Comparison of ENCODE assay signal across 9 mouse cellular contexts in genomic region chr7:44350957-44351711, GRCm38 (mm10). TPM values are rescaled to one million over a fixed set of nuclear protein-coding genes. Genes with fewer than 3 reads are reported as not detected.
DNase-seq lines count a peak whose midpoint lies in the region; ATAC-seq and TF ChIP-seq lines count a peak whose summit lies in the region.
"Had no signal": no experiment of that assay in that cellular context is flagged by ENCODE, and none has a peak within 500 bp of the region (broad histone marks: within the 10 kb centered on the region; RNA-seq: fewer than 3 reads in every experiment).

No protein-coding gene starts in this region.

- peaks cover 2 to 29% of the 10 kb centered on the region in 2 experiments; a peak in 2 of 4 replicates for H3K4me1 ChIP-seq in ES-E14 (ENCODE audit: control insufficient read depth in 2 of 2, insufficient read depth in 2 of 2, low read length in 2 of 2, poor library complexity in 1 of 2)
- H3K4me1 ChIP-seq in forebrain, embryonic 13.5 days: peaks cover 40% of the 10 kb centered on the region
- no peaks in the 10 kb centered on the region for H3K4me1 ChIP-seq in lung, adult 2 months (ENCODE audit: control insufficient read depth, insufficient read depth, low read length)
- H3K4me1 ChIP-seq in neural tube, embryonic 15.5 days: peaks cover 38% of the 10 kb centered on the region

- in situ Hi-C loops in ES-E14 (cut with MboI; ENCODE audit: low sequenced_read_pairs in 2 of 2, unreplicated experiment in 2 of 2): loop anchor here in 1 of 2 experiments (10.0 kb wide), 1 partner anchor 86 kb away; the partner anchor contains the start of gene Gm15517

- H3K4me3 ChIP-seq in ES-E14 (ENCODE audit: insufficient read depth in 1 of 2, low read depth in 1 of 2, low read length in 2 of 2, poor library complexity in 1 of 2, severe bottlenecking in 1 of 2): peak overlapping the region; percentile 5 to 57; a peak in 3 of 4 replicates
- peak overlapping the region; percentile 13 for H3K4me3 ChIP-seq in forebrain, embryonic 13.5 days
- no peak overlapping the region for H3K4me3 ChIP-seq in lung, adult 2 months (replicated peaks; ENCODE audit: extremely low read depth, low read depth, low read length)
- peak overlapping the region; percentile 7; the same call in 1 of the 2 replicates for H3K4me3 ChIP-seq in neural tube, embryonic 15.5 days (replicated peaks)

- no peak for TF ChIP-seq POLR2A in lung, adult 2 months (IDR thresholded peaks at IDR 0.05; ENCODE audit: borderline replicate concordance, extremely low read depth, low read depth, low read length)

- intact Hi-C loops in heart, postnatal 14 days (cut with DNase I): loop anchor here (1.0 to 5.0 kb wide), 2 partner anchors 44 to 89 kb away; partner anchors contain the start of gene Clec11a

- peak; percentile 48 for TF ChIP-seq CTCF in lung, adult 2 months (IDR thresholded peaks at IDR 0.05; ENCODE audit: insufficient read depth, low read length)

- WGBS in forebrain, embryonic 13.5 days: 3% methylated on average over 25 of the region's 25 CpGs
- WGBS in large intestine, adult 2 months: 8% methylated on average over 25 of the region's 25 CpGs
- 5% methylated on average over 25 of the region's 25 CpGs for WGBS in lung, adult 2 months
- WGBS in neural tube, embryonic 15.5 days: 4% methylated on average over 25 of the region's 25 CpGs

- ATAC-seq in forebrain, embryonic 13.5 days: peak; percentile 70
- ATAC-seq in neural tube, embryonic 15.5 days (ENCODE audit: low FRiP score): peak; percentile 46

- H3K9ac ChIP-seq in ES-E14 (ENCODE audit: insufficient read depth, low read depth, low read length, poor library complexity, severe bottlenecking): peak overlapping the region; percentile 51; the same call in 1 of the 2 replicates
- peak overlapping the region; percentile 58 for H3K9ac ChIP-seq in forebrain, embryonic 13.5 days
- H3K9ac ChIP-seq in neural tube, embryonic 15.5 days (replicated peaks): 0 out of 2 replicates have a peak overlapping the region, but pooled peaks have one; percentile 21

- no peak overlapping the region for H3K27ac ChIP-seq in ES-E14 (ENCODE audit: insufficient read depth, low read depth, low read length, poor library complexity, severe bottlenecking)
- no peak overlapping the region for H3K27ac ChIP-seq in forebrain, embryonic 13.5 days
- H3K27ac ChIP-seq in neural tube, embryonic 15.5 days (replicated peaks): peak overlapping the region; percentile 10; the same call in 1 of the 2 replicates
- H3K27ac ChIP-seq: macrophage had no signal

- H3K9me3 ChIP-seq in ES-E14 (ENCODE audit: control insufficient read depth, insufficient read depth, low read depth, low read length): no peaks in the 10 kb centered on the region
- no peaks in the 10 kb centered on the region for H3K9me3 ChIP-seq in forebrain, embryonic 13.5 days (replicated peaks)
- no peaks in the 10 kb centered on the region for H3K9me3 ChIP-seq in neural tube, embryonic 15.5 days (replicated peaks)

- peaks cover 71% of the 10 kb centered on the region for H3K27me3 ChIP-seq in forebrain, embryonic 13.5 days
- H3K27me3 ChIP-seq in neural tube, embryonic 15.5 days (replicated peaks): peaks cover 50% of the 10 kb centered on the region

- peak overlapping the region; percentile 56 for H3K4me2 ChIP-seq in forebrain, embryonic 13.5 days
- H3K4me2 ChIP-seq in neural tube, embryonic 15.5 days: peak overlapping the region; percentile 47

- peak; percentile 93 for DNase-seq in ES-E14 (ENCODE audit: low read depth, low spot score)
- DNase-seq in c-Kit-positive CD71-positive TER-119-negative erythroid progenitor cells, embryonic 14.5 days (ENCODE audit: low read depth): peak; percentile 80
- peak; percentile 64 to 79 for DNase-seq in heart, postnatal 14 days
- DNase-seq in large intestine, adult 2 months (ENCODE audit: low read depth, low spot score): peak; percentile 63
- DNase-seq in lung, adult 2 months: peak; percentile 62
- DNase-seq in testis, postnatal 10 days (ENCODE audit: low spot score): peak; percentile 82

- no peaks in the 10 kb centered on the region; the same call in 1 of the 2 replicates for H3K36me3 ChIP-seq in ES-E14 (ENCODE audit: control insufficient read depth, insufficient read depth, low read length, poor library complexity, severe bottlenecking)
- H3K36me3 ChIP-seq in forebrain, embryonic 13.5 days (ENCODE audit: poor library complexity, severe bottlenecking): peaks cover 17% of the 10 kb centered on the region
- H3K36me3 ChIP-seq in neural tube, embryonic 15.5 days: peaks cover 52% of the 10 kb centered on the region

TF ChIP-seq in ES-E14, 5 proteins besides CTCF, POLR2A, EP300 and RAD21:
- TF ChIP-seq HCFC1 (IDR thresholded peaks at IDR 0.05; ENCODE audit: borderline replicate concordance, insufficient read depth, low read length) (no peak), ZC3H11A (IDR thresholded peaks at IDR 0.05; ENCODE audit: borderline replicate concordance, low read depth, low read length) (peak; percentile 56)

RNA-seq across cellular contexts. Expression of gene Syt3, which starts 32.8 kb away (rescaled TPM):
- 5.8 and 8.0 TPM in 2 replicates for total RNA-seq in ES-E14 (2012; rRNA removed)
- polyA plus RNA-seq in forebrain, embryonic 13.5 days (2015; fragmentation: Nextera tagmentation; extraction: Ambion mirVana): 10.1 and 10.6 TPM in 2 replicates
- 1 to 10 TPM; 1.5 to 2.2 TPM for total RNA-seq in heart, postnatal 14 days (2021)
- 0.78 and 0.92 TPM in 2 replicates for polyA plus RNA-seq in large intestine, adult 2 months (2012; rRNA removed)
- polyA plus RNA-seq in lung, adult 2 months (2012; rRNA removed): 2.8 and 3.1 TPM in 2 replicates
- polyA plus RNA-seq in neural tube, embryonic 15.5 days (2015; fragmentation: Nextera tagmentation; extraction: Ambion mirVana): 67.0 and 75.4 TPM in 2 replicates
- polyA plus RNA-seq: macrophage had no signal

RNA-seq across cellular contexts. Expression of gene 1700008O03Rik, which starts 34.5 kb away (rescaled TPM):
- total RNA-seq in ES-E14 (2012; rRNA removed): 1.4 and 4.8 TPM in 2 replicates
- 0.59 and 1.1 TPM in 2 replicates for polyA plus RNA-seq in forebrain, embryonic 13.5 days (2015; fragmentation: Nextera tagmentation; extraction: Ambion mirVana)
- under 1 TPM in 1 of 2 experiments, not detected in 1; 0.24 TPM for total RNA-seq in heart, postnatal 14 days (2021)
- polyA plus RNA-seq in large intestine, adult 2 months (2012; rRNA removed): 0.95 and 0.99 TPM in 2 replicates
- 0.98 and 1.2 TPM in 2 replicates for polyA plus RNA-seq in lung, adult 2 months (2012; rRNA removed)
- polyA plus RNA-seq in neural tube, embryonic 15.5 days (2015; fragmentation: Nextera tagmentation; extraction: Ambion mirVana): 2.5 and 3.4 TPM in 2 replicates

RNA-seq across cellular contexts. Expression of gene Shank1, which starts 41.1 kb away (rescaled TPM):
- 1.0 and 1.5 TPM in 2 replicates for total RNA-seq in ES-E14 (2012; rRNA removed)
- 13.2 and 15.1 TPM in 2 replicates for polyA plus RNA-seq in forebrain, embryonic 13.5 days (2015; fragmentation: Nextera tagmentation; extraction: Ambion mirVana)
- total RNA-seq in heart, postnatal 14 days (2021): 1 to 10 TPM; 1.0 to 1.4 TPM
- 0.48 TPM in 2 replicates for polyA plus RNA-seq in large intestine, adult 2 months (2012; rRNA removed)
- polyA plus RNA-seq in lung, adult 2 months (2012; rRNA removed): 0.44 and 0.65 TPM in 2 replicates
- polyA plus RNA-seq in neural tube, embryonic 15.5 days (2015; fragmentation: Nextera tagmentation; extraction: Ambion mirVana): 38.1 and 47.6 TPM in 2 replicates
- polyA plus RNA-seq: macrophage had no signal

RNA-seq across cellular contexts. Expression of gene Clec11a, which starts 44.4 kb away (rescaled TPM):
- 2.2 TPM in 2 replicates for total RNA-seq in ES-E14 (2012; rRNA removed)
- polyA plus RNA-seq in forebrain, embryonic 13.5 days (2015; fragmentation: Nextera tagmentation; extraction: Ambion mirVana): 3.0 and 3.4 TPM in 2 replicates
- under 1 TPM; 0.84 to 0.88 TPM for total RNA-seq in heart, postnatal 14 days (2021)
- 1.2 and 1.4 TPM in 2 replicates for polyA plus RNA-seq in large intestine, adult 2 months (2012; rRNA removed)
- polyA plus RNA-seq in lung, adult 2 months (2012; rRNA removed): 9.4 and 11.5 TPM in 2 replicates
- 4.8 and 5.5 TPM in 2 replicates for polyA plus RNA-seq in neural tube, embryonic 15.5 days (2015; fragmentation: Nextera tagmentation; extraction: Ambion mirVana)
